Mouse (Mus musculus): ENCODE measurements around the gene Nptxr.

The Nptxr gene

GRCm38 (mm10) chr15:79804352-79805071, at the start of gene Nptxr:
Nptxr (minus strand) TSS chr15:79804766.
- peak; percentile 75 for DNase-seq (ENCODE audit: low read depth, low spot score)

GRCm38 (mm10) chr15:79850143-79850542, 45.6 kb upstream of the Nptxr start:
- no peak for DNase-seq (ENCODE audit: low read depth, low spot score)

GRCm38 (mm10) chr15:79847100-79847499, 42.5 kb upstream of the Nptxr start:
- DNase-seq (ENCODE audit: low read depth, low spot score) = peak; percentile 95

- no peak for DNase-seq (ENCODE audit: low read depth, low spot score)
Measured at GRCm38 (mm10) chr15:79845986-79846385, 41.4 kb upstream of the Nptxr start.

- DNase-seq (ENCODE audit: low read depth, low spot score) = peak; percentile 55
Measured at GRCm38 (mm10) chr15:79842985-79843384, 38.4 kb upstream of the Nptxr start.

GRCm38 (mm10) chr15:79840281-79840680, 35.7 kb upstream of the Nptxr start:
- no peak for DNase-seq (ENCODE audit: low read depth, low spot score)

- DNase-seq (ENCODE audit: low read depth, low spot score) = no peak
Measured at GRCm38 (mm10) chr15:79834881-79835260, 30.3 kb upstream of the Nptxr start.

- peak; percentile 97 for DNase-seq (ENCODE audit: low read depth, low spot score)
Measured at GRCm38 (mm10) chr15:79834130-79834880, 29.7 kb upstream of the Nptxr start, which contains the start of the genes Npcd and Cbx6. Npcd (minus strand) TSS chr15:79834237. Cbx6 (minus strand) TSS chr15:79834688.

- peak; percentile 47 for DNase-seq (ENCODE audit: low read depth, low spot score)
Measured at GRCm38 (mm10) chr15:79833251-79834050, 28.9 kb upstream of the Nptxr start.

GRCm38 (mm10) chr15:79832064-79832900, 27.7 kb upstream of the Nptxr start:
- peak; percentile 83 for DNase-seq (ENCODE audit: low read depth, low spot score)

GRCm38 (mm10) chr15:79830388-79830787, 25.8 kb upstream of the Nptxr start:
- peak; percentile 85 for DNase-seq (ENCODE audit: low read depth, low spot score)

- no peak for DNase-seq (ENCODE audit: low read depth, low spot score)
Measured at GRCm38 (mm10) chr15:79829431-79829830, 24.9 kb upstream of the Nptxr start.

- DNase-seq (ENCODE audit: low read depth, low spot score) = peak; percentile 64
Measured at GRCm38 (mm10) chr15:79828366-79829035, 23.9 kb upstream of the Nptxr start.

GRCm38 (mm10) chr15:79827778-79828210, 23.2 kb upstream of the Nptxr start:
- DNase-seq (ENCODE audit: low read depth, low spot score) = no peak

- DNase-seq (ENCODE audit: low read depth, low spot score) = no peak
Measured at GRCm38 (mm10) chr15:79827061-79827777, 22.7 kb upstream of the Nptxr start.

- no peak for DNase-seq (ENCODE audit: low read depth, low spot score)
Measured at GRCm38 (mm10) chr15:79826221-79826935, 21.8 kb upstream of the Nptxr start.

- peak; percentile 93 for DNase-seq (ENCODE audit: low read depth, low spot score)
Measured at GRCm38 (mm10) chr15:79825146-79825825, 20.7 kb upstream of the Nptxr start.

- DNase-seq (ENCODE audit: low read depth, low spot score) = peak; percentile 89
Measured at GRCm38 (mm10) chr15:79823588-79824280, 19.2 kb upstream of the Nptxr start.
